Mouse (Mus musculus) cortical plate, adult 2 months (tissue): ENCODE measurements around the gene Camta1.

Experiments used
- CTCF ChIP-seq: fragments of 200-500 bp; IDR thresholded peaks from 2 replicates; pipeline ENCODE4 v1.5.1; 2011; ENCODE audit warnings: mild to moderate bottlenecking, control low read depth, low read length; ENCODE audit not compliant: insufficient read depth; ENCODE audit errors: extremely low read depth
- POLR2A ChIP-seq: fragments of 200-500 bp; IDR thresholded peaks from 2 replicates; pipeline ENCODE4 v1.6.1; 2011; ENCODE audit warnings: mild to moderate bottlenecking, low read length, control low read depth; ENCODE audit not compliant: insufficient read depth; ENCODE audit errors: extremely low read depth

DNA sequence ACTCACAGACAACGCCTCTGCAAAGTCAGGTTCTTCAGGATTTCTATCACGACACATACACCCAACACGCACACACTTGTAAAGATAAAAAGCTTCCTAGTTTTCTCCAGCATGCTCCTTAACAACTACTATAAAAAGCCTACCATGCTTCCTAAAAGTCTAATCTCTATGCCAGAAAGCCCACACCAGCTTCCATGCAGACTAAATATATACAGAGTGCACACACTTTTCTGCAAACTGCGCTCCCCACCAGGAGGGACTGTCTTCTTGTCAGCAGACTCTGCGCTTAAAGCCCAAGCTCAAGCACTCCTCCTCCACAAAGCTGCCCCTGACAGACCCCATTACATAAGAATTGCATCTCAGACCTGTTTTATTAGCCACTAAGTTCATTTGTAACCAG lies 820.2 kb downstream of the Camta1 start:
- TF ChIP-seq POLR2A: 0 out of 2 replicates have a peak, but pooled peaks have one; percentile 15
- no peak for TF ChIP-seq CTCF
